Mouse (Mus musculus) ES-E14 (cell line): ENCODE results near the gene Klf3. TPM values are rescaled to one million over a fixed set of nuclear protein-coding genes. Genes with fewer than 3 reads are reported as not detected.

ENCODE experiments used
- DNase-seq: peaks from one replicate; pipeline ENCODE4 v3.0.0-alpha.2; 2013; ENCODE audit warnings: low read depth, low spot score
- H3K27ac ChIP-seq: 2 replicates; pipeline ENCODE4 v1.5.1; 2012; ENCODE audit warnings: low read depth, mild to moderate bottlenecking, low read length, moderate library complexity, mixed read lengths; ENCODE audit not compliant: poor library complexity, insufficient read depth, severe bottlenecking
- H3K36me3 ChIP-seq: 2 replicates; pipeline ENCODE4 v1.6.1; 2012; ENCODE audit warnings: mild to moderate bottlenecking, low read length, moderate library complexity, mixed read lengths; ENCODE audit not compliant: control insufficient read depth, poor library complexity, insufficient read depth, severe bottlenecking
- H3K4me1 ChIP-seq, 2 experiments: fragments of 150-350 bp in 1 of 2; sonication (generic) in 1 of 2; 2 replicates each; pipeline ENCODE4 v1.6.1; 2012; ENCODE audit warnings: low read length in 2 of 2, mild to moderate bottlenecking in 1 of 2, mixed read lengths in 1 of 2; ENCODE audit not compliant: control insufficient read depth in 2 of 2, insufficient read depth in 2 of 2, poor library complexity in 1 of 2
- H3K4me3 ChIP-seq, 2 experiments: fragments of 150-350 bp in 1 of 2; sonication (generic) in 1 of 2; 2 replicates each; pipeline ENCODE4 v1.5.1; 2012; ENCODE audit warnings: low read length in 2 of 2, low read depth in 1 of 2, mild to moderate bottlenecking in 1 of 2, mixed read lengths in 1 of 2; ENCODE audit not compliant: insufficient read depth in 1 of 2, poor library complexity in 1 of 2, severe bottlenecking in 1 of 2
- H3K9ac ChIP-seq: 2 replicates; pipeline ENCODE4 v1.6.1; 2012; ENCODE audit warnings: low read depth, mild to moderate bottlenecking, low read length, mixed read lengths; ENCODE audit not compliant: poor library complexity, insufficient read depth, severe bottlenecking
- H3K9me3 ChIP-seq: fragments of 150-350 bp; sonication (generic); 2 replicates; pipeline ENCODE4 v1.6.1; 2012; ENCODE audit warnings: low read depth, mild to moderate bottlenecking, low read length; ENCODE audit not compliant: control insufficient read depth, insufficient read depth
- CHD2 ChIP-seq: IDR thresholded peaks from 2 replicates; pipeline ENCODE4 v1.6.1; 2014; ENCODE audit warnings: mild to moderate bottlenecking, low read depth, low read length, inconsistent platforms
- HCFC1 ChIP-seq: IDR thresholded peaks from 2 replicates; pipeline ENCODE4 v1.6.1; 2012; ENCODE audit warnings: low read length, inconsistent platforms, borderline replicate concordance; ENCODE audit not compliant: insufficient read depth
- MAFK ChIP-seq: IDR thresholded peaks from 2 replicates; pipeline ENCODE4 v1.6.1; 2014; ENCODE audit warnings: mild to moderate bottlenecking, low read depth, low read length, inconsistent platforms; ENCODE audit not compliant: insufficient read depth
- ZC3H11A ChIP-seq: IDR thresholded peaks from 2 replicates; pipeline ENCODE4 v1.6.1; 2012; ENCODE audit warnings: low read depth, mild to moderate bottlenecking, inconsistent platforms, low read length, borderline replicate concordance
- ZNF384 ChIP-seq: IDR thresholded peaks from 2 replicates; pipeline ENCODE4 v1.6.1; 2012; ENCODE audit warnings: low read depth, low read length, inconsistent platforms
- in situ Hi-C, 2 experiments: fragments of 600-800 bp; cut with MboI; formaldehyde crosslinking; loops; one replicate each; pipeline ENCODE4 v1.15.1; 2025; ENCODE audit warnings: low sequenced_read_pairs in 2 of 2, inconsistent platforms in 1 of 2; ENCODE audit not compliant: unreplicated experiment in 2 of 2
- total RNA-seq: library from RNA; depleted of rRNA; stranded (reverse); fragments of 300-350 nt; gene quantifications from 2 replicates; pipeline ENCODE4 v1.2.3, GENCODE M21; 2012

The Klf3 gene
- total RNA-seq, 1 experiment: 22.9 TPM

DNA sequence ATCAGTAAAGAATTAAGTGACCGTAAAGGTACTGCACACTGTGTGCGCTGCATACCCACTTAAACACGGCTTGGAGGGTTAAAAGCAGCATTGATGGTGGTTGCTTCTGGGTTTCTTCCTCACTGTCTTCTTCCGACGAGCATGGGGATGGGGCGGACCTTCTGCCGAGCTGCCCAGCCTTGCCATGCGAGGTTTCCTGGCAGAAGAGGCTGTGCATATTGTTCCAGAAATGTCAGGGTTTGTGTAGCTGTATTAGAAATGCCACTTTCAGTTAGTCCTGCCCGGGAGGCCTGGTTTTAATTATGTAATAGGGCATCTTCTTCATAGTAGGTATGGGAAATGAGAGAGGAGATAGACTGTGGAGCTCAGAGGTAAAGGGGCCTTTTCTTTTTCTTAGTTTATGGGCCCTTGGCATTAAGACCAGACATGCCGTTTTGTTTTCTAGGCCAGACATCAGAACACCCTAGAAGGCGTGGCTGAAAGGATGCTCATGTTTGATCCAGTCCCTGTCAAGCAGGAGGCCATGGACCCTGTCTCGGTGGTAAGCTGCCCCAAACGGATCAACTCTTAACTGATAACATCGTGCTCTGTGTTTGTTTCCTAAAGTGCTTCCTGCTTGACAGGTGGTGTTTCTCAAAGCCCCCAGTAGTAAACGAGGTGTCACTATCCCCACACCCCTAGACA is 13.2 kb downstream of the Klf3 start:
- TF ChIP-seq ZC3H11A (no peak), CHD2 (no peak), HCFC1 (no peak), ZNF384 (no peak)
- H3K36me3 ChIP-seq: peaks cover 56% of the 10 kb centered on the region
- H3K27ac ChIP-seq: no peak overlapping the region
- H3K4me1 ChIP-seq: peaks cover 8 to 31% of the 10 kb centered on the region in 2 experiments
- H3K9me3 ChIP-seq: no peaks in the 10 kb centered on the region
- DNase-seq: no peak
- in situ Hi-C loops: loop anchor here (10.0 to 25.0 kb wide), 4 partner anchors 229 to 432 kb away; no protein-coding TSS in a partner anchor
- no peak overlapping the region for H3K9ac ChIP-seq
- no peak overlapping the region for H3K4me3 ChIP-seq

DNA sequence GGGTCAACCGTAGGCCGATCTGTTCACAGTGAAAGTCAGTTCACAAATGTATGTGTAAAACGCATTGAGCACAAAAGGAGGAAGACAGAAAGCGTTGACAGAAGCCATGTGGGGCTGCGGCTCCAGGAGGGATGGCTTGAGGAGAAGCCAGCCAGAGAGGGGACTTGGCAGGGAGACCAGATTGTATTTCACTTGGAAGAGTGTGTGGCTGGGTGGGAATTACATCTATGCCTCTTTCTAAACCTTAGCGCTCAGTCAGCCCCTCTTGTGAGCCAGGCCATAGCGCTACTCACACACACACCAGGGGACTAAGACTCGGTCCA is 13.7 kb downstream of the Klf3 start:
- Histone ChIP-seq H3K27ac (no peak overlapping the region), H3K4me3 (no peak overlapping the region), H3K9me3 (no peaks in the 10 kb centered on the region), H3K4me1 (peaks cover 8 to 31% of the 10 kb centered on the region in 2 experiments), H3K9ac (no peak overlapping the region), H3K36me3 (peaks cover 61% of the 10 kb centered on the region)
- in situ Hi-C loops: loop anchor here (10.0 to 25.0 kb wide), 4 partner anchors 230 to 432 kb away; no protein-coding TSS in a partner anchor
- no peak for TF ChIP-seq MAFK
- no peak for TF ChIP-seq ZNF384
- no peak for TF ChIP-seq ZC3H11A
- TF ChIP-seq CHD2: no peak
- no peak for TF ChIP-seq HCFC1
- DNase-seq: no peak

DNA sequence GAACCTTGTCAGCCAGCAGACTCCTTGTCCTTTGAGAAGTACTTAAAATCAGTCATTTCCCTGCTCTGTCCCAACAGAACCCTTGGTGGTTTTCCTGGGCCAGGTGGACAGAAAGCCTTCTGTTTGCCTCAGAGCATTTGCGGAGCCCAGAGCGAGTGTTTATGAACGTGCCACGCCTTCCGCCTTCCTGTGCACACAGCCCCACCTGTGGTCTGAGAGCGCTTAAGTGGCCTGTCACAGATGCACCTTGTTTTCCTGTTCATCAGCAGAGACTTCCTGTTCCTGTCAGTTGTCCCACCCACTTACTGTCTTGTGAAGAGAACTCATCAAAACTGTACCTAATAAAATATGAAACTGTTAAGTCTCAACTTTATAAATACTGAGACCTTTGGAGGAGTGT is 16.2 kb downstream of the Klf3 start:
- TF ChIP-seq MAFK: no peak
- no peak for TF ChIP-seq ZNF384
- TF ChIP-seq CHD2: no peak
- TF ChIP-seq ZC3H11A: no peak
- no peak for TF ChIP-seq HCFC1
- peaks cover 8 to 26% of the 10 kb centered on the region in 2 experiments for H3K4me1 ChIP-seq
- no peak overlapping the region; the same call in 1 of the 2 replicates for H3K9ac ChIP-seq
- no peaks in the 10 kb centered on the region for H3K9me3 ChIP-seq
- H3K36me3 ChIP-seq: peaks cover 81% of the 10 kb centered on the region
- in situ Hi-C loops: loop anchor here (10.0 to 25.0 kb wide), 4 partner anchors 232 to 435 kb away; no protein-coding TSS in a partner anchor
- no peak for DNase-seq
- H3K27ac ChIP-seq: no peak overlapping the region
- no peak overlapping the region for H3K4me3 ChIP-seq

DNA sequence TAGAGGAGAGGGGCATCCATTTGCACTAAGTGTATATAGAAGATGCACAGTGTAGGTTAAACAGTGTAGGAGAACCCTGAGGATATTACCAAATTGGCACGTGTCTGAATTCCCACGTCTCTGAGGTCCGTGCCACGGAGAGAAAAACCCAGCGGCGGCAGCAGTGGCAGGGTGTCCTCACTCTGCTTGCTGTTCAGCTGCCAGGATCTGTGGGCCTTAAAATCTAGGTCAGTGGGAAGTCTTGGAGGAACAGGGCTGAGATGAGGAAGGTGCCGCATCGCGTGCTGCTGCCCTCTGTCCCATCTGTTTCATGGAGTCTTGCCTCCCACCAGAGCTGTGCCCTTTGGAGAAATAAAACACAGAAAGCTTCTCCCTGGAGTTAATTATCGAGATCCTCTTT is 16.9 kb downstream of the Klf3 start:
- DNase-seq: no peak
- H3K4me3 ChIP-seq: no peak overlapping the region
- peaks cover 83% of the 10 kb centered on the region for H3K36me3 ChIP-seq
- peaks cover 8 to 25% of the 10 kb centered on the region in 2 experiments for H3K4me1 ChIP-seq
- H3K27ac ChIP-seq: 0 out of 2 replicates have a peak overlapping the region, but pooled peaks have one; percentile 13
- in situ Hi-C loops: loop anchor here in 1 of 2 experiments (25.0 kb wide), 1 partner anchor 233 kb away; no protein-coding TSS in a partner anchor
- H3K9ac ChIP-seq: no peak overlapping the region
- H3K9me3 ChIP-seq: no peaks in the 10 kb centered on the region
- TF ChIP-seq HCFC1 (no peak), ZC3H11A (no peak), CHD2 (no peak), ZNF384 (no peak)
